Mouse (Mus musculus) induced T-regulatory cell, adult 2 months (primary cell): Measurements from ENCODE around the gene Cdc26.

Experiments
- DNase-seq: peaks from one replicate; pipeline ENCODE4 v3.0.0-alpha.2; 2012; ENCODE audit warnings: low read depth

Cdc26 gene

GRCm38 (mm10) chr4:62361571-62361970 lies 46.9 kb downstream of the Cdc26 start:
- no peak for DNase-seq

DNA sequence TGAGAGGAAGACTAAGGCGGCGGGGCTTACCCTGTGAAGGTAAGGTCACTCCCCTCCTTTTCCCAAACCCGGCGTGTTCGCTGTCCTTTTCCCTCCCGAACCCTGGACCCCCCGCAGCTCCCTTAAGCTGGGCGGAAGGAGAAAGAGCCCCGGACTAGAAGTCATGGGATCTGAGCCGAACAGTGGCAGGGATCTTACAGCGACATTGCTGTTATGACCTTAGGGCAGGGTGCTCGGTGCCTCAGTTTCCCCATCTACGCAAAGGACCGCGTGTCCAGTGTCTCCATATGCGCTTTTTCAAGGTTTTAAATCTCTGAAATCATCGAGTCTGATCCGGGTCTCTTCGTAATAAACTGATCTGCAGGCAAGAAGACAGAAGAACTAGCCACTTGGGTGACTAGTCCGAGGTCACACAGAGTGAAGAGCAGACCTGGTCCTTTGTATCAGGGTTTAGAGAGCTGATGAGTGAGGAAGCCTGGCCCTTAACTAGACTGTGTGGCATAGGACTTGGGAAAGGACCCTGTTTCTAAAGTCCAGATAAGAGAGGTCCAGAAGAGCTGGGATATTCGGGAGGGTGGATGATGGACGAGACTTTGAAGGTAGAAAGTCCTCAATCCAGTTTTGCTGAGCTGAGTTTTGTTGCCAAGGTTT lies 47.5 kb downstream of the Cdc26 start:
- DNase-seq: peak; percentile 58

DNA sequence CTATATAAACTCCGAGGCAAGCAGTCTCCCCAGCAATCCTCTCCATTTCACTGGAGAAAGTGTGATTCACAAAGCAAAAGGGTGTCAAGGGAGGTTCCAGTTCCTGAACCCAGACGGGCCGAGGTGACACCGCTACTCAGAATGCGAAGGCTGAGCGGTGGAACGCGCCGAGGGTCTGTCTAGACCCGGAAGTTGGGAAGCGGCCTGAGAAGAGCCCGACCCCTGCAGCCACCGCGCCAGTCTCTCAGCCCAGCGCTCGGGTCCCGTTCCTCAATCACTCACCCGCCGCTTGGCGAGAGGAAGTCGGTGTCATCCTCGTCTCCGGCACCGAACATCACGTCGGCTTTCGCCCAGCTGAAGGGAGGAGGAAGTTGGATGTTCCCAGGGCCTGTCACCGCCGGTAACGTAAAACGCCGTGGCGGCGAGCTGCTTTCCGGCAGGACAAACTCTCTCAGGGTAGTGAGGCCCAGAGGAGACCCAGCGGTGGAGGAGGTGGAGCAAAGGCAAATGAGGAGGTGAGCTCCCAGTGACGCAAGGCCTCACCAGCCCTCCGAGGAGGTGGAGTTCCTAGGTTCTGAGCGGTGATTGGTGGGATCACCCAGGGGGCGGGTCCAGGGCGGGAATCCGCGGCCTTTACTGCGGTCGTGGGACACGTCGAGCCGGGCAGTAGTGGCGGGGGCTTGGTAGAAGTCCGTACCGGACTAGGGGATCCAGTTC lies 48.2 kb downstream of the Cdc26 start, which contains the start of the genes Fkbp15 and Slc31a1:
Gene Fkbp15, minus strand, starts transcription at position 461 of the 717 bp plus-strand sequence.
Gene Slc31a1, plus strand, starts transcription at position 640 of the 717 bp plus-strand sequence.
- DNase-seq: peak; percentile 99

- peak; percentile 33 for DNase-seq
Measured at GRCm38 (mm10) chr4:62359256-62359775, 49.1 kb downstream of the Cdc26 start.

GRCm38 (mm10) chr4:62357631-62358148 lies 50.8 kb downstream of the Cdc26 start:
- no peak for DNase-seq

- DNase-seq: no peak
Measured at GRCm38 (mm10) chr4:62349371-62349770, 59.1 kb downstream of the Cdc26 start.

- DNase-seq: no peak
Measured at GRCm38 (mm10) chr4:62348329-62348705, 60.1 kb downstream of the Cdc26 start.

DNA sequence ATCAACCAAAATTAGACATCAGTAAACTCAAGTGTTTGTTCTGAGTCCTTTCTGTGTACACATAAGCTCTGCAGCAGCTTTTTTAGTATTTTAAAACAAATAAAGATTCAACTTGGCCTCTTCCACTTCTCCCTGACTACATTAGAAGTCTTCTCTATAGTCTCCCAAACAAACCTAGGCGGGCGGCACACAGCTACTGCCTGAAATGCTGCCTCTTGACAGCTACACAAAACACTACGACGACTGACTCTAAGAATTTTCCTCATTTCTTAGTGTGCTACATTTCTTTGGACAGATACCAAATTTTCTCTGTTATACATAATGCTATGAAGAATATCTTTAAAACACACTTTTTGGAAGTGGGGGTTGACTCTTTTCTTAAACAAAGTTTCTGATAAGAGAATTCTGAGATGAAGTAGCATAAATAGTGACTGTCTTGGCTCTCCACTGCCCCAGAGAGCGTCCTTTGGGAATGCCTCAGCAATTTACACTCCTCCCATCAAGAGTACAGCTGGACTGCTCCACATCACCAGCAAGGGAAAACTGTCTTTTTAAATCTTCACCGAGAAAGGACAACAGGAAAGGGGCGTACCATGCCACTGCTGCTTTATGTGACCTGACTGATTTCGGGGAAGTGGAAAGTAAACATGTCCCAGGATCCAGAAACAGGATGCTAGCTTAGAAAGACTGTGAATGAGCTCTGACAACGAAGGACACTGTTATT lies 60.7 kb downstream of the Cdc26 start:
- DNase-seq: no peak

DNA sequence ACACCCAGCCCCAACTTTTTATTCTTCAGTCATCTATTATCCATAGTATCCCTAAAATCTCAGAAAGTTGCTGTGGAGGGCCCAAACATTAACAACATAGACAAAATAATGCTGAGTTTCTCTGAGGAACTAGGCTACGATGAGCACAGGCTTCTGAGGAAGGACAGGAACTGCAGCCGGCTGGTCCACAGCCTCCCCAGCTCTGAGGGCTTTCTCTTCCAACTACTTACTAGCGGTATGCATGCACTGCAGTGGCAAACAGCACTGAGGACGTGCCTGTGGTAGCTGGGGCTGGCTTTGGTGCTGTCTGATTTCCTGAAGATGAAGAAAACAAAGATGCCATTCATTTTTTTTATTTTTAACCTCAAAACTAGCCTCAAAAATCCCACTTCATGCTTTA lies 62.6 kb downstream of the Cdc26 start:
- DNase-seq: no peak

DNA sequence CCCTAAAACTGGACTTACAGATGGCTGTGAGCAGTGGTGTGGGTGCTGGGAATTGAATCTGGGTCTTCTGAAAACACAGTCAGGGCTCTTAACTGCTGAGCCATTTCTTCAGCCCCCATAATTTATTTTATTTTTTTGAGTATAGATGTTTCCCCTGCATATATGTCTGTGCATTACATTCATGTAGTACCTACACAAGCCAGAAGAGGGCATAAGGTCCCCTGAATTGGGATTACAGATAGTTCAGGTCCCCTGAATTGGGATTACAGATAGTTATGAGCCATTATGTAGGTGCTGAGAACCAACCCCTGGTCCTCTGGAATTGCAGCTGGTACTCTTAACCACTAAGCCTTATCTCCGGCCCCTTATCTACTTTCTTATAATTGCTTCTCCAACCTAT lies 64.4 kb downstream of the Cdc26 start:
- DNase-seq: peak; percentile 64

- DNase-seq: no peak
Measured at GRCm38 (mm10) chr4:62338536-62338935, 69.9 kb downstream of the Cdc26 start.
